Mouse (Mus musculus): ENCODE measurements around the gene Pcdh7.

- TF ChIP-seq CTCF (IDR thresholded peaks at IDR 0.05; ENCODE audit: low read depth) (no peak), EP300 (IDR thresholded peaks at IDR 0.05; ENCODE audit: low read depth) (no peak)
Observed at GRCm38 (mm10) chr5:57993584-57993983, 275.8 kb downstream of the Pcdh7 start.

Data from heart, postnatal 0 days (tissue).